Mouse (Mus musculus) spleen, postnatal 10 days (tissue): ENCODE results near the gene Plagl2.

Experiments
- DNase-seq, 2 experiments: peaks; one replicate each; pipeline ENCODE4 v3.0.0; 2021 to 2022; ENCODE audit warnings: low spot score in 2 of 2

Gene Plagl2

DNA sequence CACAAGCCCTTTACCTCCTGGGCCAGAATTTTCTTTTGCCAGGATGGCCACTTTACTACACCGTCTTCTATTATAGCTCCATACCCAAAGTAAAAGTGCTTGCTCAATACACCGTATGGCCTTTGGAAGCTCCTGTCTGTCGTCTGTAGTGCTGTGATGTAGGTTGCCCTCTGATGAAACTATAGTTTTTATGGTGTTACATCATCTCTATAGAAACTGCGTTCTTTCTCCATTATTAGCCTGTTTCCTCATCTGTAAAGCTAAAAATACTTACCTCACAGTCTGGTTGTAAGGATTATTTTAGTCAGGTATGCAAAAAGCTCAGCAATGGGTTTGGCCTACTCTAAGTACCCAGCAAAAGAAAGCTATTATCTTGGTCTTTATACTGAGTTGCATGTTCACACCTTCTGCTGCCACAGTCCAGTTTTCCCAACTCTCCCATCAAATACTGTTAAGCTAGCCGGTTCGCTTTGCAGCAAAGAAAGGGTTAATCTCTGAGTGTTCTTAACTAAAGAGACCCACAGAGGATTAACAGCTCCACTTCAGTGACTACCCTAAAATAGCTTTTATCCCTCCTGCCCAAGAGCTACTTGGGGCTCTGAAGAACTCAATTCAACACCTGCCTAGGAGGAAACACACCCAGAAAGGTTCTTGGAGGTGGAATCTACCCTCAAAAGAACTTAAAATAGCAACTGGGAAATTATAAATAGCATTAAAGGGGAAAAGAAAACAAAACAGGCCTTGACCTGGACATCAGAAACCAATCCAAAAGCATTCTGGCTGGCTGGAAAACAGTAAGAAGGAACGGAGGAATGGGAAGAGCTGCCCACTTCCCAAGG, 2.0 kb downstream of the Plagl2 start:
- DNase-seq, result no peak

DNA sequence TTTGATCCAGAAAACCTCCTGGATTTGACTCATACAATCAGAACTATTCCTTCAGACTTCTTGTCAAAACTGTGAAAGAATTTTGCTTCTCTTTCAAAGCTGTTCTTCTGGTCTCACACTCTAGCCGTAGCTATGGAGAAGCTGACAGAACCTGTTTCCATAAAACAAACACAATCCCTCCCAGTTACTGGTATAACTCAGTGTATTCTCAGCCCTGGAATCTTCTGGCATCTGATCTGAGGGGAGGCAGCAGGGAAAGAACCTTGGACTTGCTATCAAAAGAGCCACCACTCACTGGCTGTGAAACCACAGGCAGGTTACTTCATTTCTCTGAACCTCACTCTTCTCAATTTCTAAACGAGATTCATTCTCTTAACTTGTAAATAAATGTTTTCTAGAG, 2.8 kb downstream of the Plagl2 start:
- DNase-seq, result no peak

DNA sequence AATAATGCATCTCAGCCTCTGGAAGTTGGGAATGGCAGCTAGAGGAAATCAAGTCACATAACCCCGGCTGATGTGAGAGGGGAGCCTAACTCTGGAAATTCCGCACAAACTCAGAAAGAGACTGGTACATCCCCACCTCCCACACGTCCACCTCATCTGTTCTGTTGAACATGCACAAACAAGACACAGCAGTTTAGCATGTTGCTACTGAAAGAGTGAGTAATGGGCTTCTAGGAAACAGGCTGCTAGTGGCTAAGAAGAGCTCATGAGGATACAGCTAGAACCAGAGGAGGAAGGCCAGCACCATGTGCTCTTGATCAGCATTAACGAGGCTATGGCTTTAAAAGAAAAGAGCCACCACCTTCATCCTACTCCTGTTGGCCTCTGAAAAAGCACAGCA, 3.3 kb downstream of the Plagl2 start:
- no peak for DNase-seq

DNA sequence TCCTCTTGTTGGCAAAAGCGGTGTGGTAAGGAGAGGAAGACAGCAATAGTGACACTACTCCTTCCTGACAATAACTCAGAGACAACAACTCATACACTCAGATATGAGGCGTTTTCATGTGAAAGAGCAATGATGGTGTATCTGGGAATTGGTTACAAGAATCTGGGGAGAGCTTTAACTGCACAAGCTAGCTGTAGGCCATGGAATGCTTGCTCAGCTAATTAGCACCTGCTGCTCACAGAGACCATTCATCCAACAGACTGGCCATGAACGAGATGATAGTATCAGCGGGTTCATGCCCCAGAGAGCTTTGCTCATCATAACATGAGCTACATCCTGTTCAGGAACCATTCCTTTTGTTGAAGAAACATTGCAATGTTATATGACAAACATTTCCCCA, 4.0 kb downstream of the Plagl2 start:
- DNase-seq, result no peak

DNA sequence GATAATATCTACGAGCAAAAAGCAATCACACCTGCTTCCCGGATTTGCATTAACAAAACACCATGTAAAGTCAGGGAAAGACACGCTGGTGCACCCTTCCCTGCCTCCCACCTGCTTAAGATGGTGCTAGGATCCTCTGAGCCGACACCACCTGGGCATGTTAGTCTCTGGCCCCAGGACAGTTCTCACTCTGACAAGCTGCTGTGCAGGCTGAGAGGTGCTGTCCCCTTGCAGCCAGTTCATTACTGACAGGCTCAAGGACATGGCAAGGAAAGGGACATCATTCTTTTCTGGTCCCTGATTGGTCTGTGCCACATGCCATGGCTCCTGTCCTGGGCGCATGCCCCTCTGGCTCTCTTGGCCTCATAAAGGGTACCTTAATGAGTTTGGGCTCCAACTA, 12.7 kb downstream of the Plagl2 start:
- no peak for DNase-seq

DNA sequence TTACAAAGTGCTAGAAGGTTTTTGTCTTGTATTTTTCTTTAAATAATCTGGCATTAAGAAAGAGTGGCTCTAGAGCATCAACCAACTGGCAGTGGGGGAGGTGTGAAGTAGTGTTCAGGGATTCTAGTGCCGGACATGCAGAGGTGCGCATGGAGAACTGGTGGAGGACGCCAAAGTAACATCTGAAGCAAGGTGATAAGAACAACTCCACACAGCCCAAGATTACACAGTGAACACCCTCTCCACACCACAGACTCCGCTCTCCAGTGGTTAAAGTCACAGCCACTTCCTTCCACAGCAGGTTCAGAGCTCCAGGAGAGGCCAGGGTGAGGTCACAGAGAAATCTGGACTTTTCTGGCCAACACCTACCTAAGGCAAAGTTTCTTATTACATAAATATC, 13.3 kb downstream of the Plagl2 start:
- DNase-seq, result peak in 1 of 2 experiments; percentile 29

DNA sequence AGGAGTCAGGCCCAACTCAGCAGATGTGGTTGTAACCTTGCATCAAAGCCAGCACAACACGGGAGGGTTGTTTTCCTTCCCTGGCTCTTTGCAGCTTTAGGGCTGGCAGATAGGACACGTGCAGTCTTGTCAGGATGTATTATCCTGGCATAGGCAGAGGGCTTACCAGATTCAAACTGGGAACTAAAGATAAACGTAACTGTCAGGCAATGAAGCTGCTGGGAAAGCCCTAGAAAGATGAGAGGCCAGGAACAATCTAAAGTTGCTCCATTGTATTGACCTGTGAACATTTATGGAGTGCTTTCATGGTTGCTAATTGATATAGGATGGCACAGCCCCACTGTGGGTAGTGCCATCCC, 15.7 kb downstream of the Plagl2 start:
- no peak for DNase-seq

DNA sequence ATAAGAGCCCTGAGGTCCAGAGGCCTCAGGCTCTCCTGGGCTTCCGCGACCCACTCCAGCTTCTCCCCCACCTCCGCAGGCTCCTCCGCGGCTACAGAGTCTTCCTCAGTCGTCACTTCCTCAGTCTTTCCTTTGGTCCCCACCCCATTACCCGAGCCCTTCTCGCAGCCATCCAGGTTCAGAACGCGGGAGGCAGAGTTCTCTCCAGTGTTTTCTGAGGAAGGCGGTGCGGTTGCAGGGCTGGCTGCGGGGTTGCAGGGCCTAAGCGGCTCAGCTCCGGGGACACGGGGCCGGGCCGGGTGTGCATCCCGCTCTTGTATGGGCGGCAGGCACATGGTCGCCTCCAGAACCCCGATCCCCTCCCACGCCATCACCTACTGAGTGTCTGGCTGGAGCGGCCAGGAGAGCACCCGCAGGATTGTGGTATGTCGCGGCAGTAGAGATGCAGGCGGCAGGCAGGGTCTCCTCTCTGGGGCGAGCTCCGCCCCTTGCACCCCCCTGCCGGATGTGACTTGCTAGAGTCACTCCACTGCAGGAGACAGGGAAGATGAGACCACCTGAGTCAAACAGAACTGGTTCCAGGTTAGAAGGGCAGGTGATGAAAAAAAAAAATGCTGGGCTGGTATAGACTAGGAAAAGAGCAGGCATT, 16.2 kb downstream of the Plagl2 start, which contains the start of gene Tspyl3:
Gene Tspyl3 (minus strand): TSS at position 496 of the 649 bp plus-strand sequence.
- peak; percentile 56 to 59 for DNase-seq

DNA sequence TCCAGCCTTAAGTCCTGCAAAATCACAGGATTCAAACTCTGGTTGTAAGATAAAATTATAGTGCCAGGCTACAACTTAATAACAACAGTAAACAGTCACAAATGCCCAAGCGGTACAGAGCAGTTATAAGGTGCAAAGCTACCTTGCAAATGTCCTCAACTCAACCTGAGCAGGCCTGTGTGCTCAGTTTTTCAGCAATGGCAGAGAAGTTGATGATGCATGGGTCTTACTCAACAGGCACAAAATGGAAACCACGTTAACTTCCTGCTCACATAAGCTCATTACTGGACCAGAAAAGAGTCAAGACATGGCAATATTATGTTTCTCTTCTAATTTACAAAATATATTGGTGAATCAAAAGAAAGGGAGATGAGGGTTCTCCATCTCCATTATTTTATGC, 18.7 kb downstream of the Plagl2 start:
- DNase-seq, result no peak

DNA sequence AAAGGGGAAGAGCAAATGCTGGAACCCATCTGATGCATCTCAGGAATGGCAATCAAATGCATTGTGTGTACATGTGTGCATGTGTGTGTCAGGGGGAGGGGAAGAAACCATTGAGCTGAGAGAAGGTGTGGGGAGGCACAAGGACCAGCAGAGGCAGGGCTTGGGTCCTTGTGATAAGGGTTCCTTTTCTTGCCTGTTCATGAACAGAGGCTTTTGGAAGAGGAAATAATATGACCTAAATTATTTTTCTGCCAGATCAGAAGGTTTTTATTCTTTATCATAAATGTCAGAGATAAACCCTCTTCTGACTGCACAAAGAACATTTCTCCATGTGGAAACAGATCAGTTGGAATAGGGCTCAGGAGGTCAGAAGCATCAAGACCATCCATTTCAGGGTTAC, 19.1 kb downstream of the Plagl2 start:
- no peak for DNase-seq

DNA sequence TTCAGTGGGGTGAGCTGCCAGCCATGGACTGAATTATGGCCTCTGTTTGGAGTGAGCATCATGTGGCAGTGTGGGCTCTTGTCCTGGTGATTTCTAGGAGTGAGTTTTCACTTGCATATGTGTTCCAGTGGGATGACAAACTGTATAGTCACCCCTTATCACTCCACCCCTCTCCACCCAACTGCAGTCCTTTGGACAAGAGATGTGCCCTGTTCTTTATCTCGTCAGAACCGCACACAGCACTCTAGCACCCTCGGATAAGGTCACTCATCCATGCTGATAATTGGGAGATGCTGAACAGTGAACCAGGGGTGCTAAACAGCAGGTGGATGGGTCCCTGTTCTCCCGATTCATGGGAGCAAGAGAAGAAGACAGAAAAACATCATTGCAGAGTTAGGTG, 19.6 kb downstream of the Plagl2 start:
- no peak for DNase-seq

DNA sequence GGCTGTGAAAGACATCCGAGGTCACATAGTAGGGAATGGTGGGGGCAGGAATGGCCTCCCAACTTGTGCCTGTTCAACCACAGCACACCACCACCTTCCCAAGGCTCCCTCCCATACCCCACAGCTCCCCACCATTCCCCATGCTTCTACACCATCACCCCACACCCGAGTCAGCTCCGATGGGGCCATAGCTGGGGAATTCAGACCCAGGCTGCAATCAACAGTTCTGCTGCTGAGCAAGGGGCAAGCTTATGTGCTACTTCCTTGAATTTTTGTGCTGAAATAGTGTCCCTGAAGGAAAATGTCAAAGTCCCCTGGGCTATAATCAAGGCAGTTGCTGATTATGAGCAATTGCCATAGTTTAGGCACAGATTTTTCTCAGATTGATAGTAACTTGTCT, 22.7 kb downstream of the Plagl2 start:
- no peak for DNase-seq

DNA sequence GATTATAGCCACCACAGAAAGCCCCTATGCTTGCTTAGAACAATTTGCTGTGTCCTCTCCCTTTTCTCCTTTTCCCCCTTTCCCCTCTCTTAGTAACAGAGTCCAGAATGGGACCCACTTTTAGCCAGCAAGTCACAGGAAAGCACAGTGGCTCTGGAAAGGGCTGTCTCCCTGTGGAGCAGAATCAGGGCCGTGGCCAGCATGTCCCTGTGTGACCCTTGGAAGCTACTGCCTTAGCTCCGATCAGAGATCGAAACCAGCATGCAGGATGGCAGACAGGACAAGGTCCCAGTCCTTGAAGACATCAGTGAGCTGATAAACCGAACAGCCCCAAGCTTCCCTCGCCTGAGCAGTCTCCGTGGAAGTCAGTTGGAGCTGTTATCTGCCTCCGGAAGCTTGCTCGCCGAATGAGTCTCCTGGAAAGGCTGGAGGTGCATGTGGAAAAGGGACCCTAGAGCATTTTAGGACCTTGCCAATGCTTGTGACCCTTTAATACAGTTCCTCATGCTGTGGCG, 23.3 kb downstream of the Plagl2 start:
- no peak for DNase-seq

DNA sequence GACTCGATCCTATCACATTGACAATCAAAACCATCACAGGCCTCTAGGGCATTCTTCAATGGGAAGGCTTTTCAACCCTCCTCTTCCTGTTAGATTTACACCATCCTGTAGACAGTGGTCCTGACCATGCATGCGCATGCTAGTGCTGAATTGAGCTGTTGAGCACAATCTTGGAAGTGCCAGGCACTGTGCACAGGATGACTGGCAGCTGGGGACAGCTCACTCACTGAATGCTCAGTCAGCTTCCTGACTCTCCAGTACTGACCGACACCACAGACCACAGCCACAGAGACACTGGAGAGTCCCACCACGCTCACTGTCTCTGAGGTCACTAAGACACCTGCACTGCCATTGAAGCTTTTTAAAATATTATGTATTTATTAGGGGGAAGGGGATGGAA, 25.8 kb downstream of the Plagl2 start:
- DNase-seq, result no peak

DNA sequence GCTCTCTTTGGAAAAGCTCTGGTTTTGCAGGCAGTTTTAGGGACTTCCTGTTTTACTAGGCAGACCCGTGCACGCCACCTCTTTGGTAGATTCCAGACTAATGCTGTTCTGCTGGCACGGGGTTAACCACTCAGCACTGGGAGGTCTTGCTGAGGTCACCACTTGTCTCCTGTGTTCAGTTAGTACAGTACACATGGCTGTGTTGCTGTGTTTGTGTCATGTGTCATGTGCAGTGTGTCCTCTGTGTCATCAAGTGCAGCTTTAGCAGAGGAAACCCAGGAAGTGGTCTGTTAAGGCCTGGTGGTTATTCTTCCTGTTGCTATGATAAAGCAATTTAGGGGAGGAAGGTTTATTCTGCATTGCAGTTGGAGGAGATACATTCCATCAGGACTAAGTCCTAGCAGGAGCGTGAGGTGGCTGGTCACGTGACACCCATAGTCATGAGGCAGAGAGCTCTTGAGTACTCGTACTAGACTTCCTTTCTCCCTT, 26.4 kb downstream of the Plagl2 start:
- peak in 1 of 2 experiments; percentile 34 for DNase-seq

DNA sequence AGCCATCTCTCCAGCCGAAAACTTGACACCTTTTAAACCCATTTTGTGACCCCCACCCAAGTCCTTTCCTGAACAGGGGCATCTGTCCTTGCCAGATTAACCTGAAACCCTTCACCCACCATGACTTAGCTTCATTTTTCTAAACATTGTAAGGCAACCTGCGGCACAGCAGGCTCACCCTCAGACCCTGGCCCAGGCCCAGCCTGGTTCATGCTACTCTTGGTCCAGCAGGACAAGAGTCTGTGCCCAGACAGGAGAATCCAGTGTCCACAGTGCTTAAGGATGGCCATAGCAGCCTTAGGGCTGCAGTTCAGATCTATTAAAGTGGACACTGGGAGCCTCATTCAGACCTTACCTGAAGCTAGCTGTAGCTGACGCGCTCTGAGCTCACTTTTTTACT, 27.9 kb downstream of the Plagl2 start:
- DNase-seq, result no peak

DNA sequence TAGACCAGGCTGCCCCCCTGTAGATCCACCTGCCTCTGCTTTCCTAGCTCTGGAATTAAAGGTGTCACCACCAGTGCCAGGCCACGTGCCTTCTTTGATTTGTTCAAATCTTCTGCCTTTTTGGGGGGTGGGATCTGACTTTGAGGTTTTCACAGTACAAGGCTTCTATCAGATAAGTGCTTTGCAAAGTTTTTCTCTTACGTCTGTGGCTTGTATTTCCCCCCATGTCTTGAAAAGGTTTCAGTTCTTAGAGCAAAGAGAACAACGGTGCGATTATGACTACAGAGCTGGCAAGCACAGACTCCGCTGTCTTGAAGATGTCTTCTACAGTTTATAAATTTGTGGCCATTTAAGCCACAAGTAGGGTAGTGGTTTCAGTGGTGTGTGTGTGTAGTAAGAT, 29.8 kb downstream of the Plagl2 start:
- no peak for DNase-seq

DNA sequence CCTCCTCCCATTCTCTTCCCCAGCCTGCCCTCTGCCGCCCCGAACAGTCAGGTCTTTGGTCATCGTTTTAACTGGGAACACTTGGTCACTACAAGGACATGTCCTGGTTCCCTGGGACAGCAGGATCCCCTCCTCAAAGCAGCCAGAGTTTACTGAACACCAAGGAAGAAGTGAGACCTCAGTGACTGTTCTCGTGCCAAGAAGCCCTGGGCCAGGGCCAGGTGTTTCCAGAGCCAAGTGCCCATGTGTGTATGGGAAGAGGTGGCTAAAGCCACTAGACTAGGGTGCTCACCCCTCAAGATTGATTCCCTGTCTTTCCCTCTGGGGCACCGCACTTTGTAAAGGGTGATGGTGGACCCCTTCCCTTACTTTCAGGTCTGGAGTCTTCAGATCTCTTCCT, 31.9 kb downstream of the Plagl2 start:
- DNase-seq, result no peak

DNA sequence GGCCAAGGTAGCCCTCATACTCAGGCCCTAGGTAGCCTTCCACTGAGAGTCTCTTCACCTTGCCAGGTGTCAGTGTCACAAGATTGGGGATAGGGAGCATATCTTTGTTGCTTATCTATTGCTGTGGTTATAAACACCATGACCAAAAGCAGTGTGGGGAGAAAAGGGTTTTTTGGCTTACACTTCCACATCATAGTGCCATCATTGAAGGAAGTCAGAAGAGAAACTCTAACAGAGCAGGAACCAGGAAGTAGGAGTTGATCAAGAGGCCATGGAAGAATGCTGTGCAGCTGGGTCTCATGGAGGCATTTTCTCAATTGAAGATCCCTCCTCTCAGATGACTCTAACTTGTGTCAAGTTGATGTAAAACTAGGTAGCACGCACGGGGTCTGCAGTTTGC, 33.1 kb downstream of the Plagl2 start:
- DNase-seq, result no peak

DNA sequence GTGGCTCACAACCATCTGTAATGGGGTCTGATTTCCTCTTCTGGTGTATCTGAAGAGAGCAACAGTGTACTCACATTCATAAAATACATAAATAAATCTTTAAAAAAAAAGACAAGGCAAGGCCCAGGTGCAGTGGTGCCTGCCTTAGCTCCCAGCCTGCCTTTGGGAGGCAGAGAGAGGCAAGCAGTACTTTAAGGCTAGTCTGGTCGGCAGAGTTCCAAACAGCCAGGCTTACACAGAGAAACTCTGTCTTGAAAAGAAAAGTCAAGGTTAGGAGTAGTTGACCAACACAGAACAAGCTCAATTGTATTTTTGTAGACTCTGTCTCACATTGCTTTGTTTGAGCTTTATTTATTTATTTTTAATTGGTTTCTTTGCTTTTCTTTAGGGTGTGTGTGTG, 38.5 kb downstream of the Plagl2 start:
- DNase-seq, result no peak

DNA sequence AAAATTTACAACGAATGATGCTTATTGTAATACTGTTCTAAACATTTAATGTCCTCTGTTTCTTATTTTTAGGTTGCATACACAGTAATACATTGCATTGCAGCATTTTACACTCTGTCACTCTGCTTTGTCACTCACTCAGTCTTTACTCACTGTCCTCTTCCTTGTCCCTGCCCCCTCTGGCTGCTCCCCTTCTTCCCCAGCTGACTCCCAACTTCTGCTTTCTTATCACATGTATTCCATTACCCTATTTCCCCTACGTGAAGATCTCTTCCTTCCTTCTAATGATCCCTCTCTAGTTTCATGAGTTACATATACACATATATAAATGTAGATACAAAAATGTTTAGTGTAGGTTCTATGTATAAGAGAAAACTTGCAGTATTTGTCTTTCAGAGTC, 42.1 kb downstream of the Plagl2 start:
- no peak for DNase-seq

DNA sequence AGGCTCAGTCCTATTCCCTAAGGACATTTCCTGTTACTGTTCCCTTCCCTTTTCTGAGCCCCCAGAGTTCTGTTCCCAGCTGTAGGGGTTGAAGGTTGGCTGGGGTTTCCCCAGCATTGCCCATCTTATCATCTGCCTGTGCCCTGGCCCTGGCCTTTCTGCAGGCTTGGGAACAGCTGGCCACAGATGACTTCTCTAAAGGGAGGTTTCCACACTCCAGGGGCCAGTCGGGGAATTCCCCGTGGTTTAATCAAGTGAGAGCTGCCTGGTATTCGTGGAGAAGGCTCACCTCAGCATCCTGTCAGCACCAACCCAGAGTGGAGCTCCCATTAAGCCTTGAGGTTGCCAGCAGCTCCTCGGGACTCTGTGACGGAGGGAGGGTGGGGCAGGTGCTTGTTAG, 42.7 kb downstream of the Plagl2 start:
- DNase-seq, result no peak

DNA sequence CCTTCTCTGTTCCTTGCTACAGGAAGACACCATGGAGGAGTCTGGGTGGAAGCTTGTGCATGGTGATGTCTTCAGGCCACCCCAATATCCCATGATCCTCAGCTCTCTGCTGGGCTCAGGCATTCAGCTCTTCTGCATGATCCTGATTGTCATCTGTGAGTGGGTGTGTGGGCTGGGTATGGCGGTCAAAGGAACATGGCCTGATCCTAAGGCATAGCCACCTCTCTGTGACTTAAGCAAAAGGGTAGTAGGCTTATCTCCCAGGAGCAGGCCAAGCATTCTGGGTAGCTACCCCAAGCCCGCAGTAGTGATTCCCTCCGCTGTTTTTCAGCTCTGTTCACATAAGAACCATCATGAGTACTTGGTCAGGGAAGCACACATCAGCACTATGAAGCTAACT, 47.0 kb downstream of the Plagl2 start:
- DNase-seq, result no peak
